Mouse (Mus musculus) lung, postnatal 0 days (tissue): Measurements from ENCODE around the gene Them4. TPM values are rescaled to one million over a fixed set of nuclear protein-coding genes. Genes with fewer than 3 reads are reported as not detected.
A peak's percentile ranks its signal among the peaks of the same experiment; 100 is the strongest.

Experiments
- ATAC-seq: fragments of 200-750 bp; cut with Nextera tagmentation; 2 replicates; pipeline ENCODE4 v1.8.0; 2017; ENCODE audit warnings: moderate library complexity
- DNase-seq: peaks from one replicate; pipeline ENCODE4 v3.0.0-alpha.2; 2016; ENCODE audit warnings: low spot score
- H3K27ac ChIP-seq: fragments of 300-500 bp; sonication (generic); 2 replicates; pipeline ENCODE4 v1.5.1; 2014; ENCODE audit warnings: antibody characterized with exemption, mild to moderate bottlenecking, low read length, mixed read lengths
- H3K27me3 ChIP-seq: fragments of 300-500 bp; sonication (generic); replicated peaks from 2 replicates; pipeline ENCODE4 v1.6.1; 2014; ENCODE audit warnings: low read length, mixed read lengths; ENCODE audit not compliant: insufficient read depth
- H3K36me3 ChIP-seq: fragments of 300-500 bp; sonication (generic); 2 replicates; pipeline ENCODE4 v1.6.1; 2014; ENCODE audit warnings: low read length, mixed read lengths; ENCODE audit not compliant: insufficient read depth
- H3K4me1 ChIP-seq: fragments of 300-500 bp; sonication (generic); 2 replicates; pipeline ENCODE4 v1.6.1; 2014; ENCODE audit warnings: antibody characterized with exemption, low read depth, low read length, mixed read lengths; ENCODE audit not compliant: insufficient read depth
- H3K4me2 ChIP-seq: fragments of 300-500 bp; sonication (generic); replicated peaks from 2 replicates; pipeline ENCODE4 v1.6.1; 2014; ENCODE audit warnings: low read depth, mild to moderate bottlenecking, low read length, moderate library complexity, mixed read lengths
- H3K4me3 ChIP-seq: fragments of 300-500 bp; sonication (generic); 2 replicates; pipeline ENCODE4 v1.5.1; 2014; ENCODE audit warnings: low read depth, low read length
- H3K9ac ChIP-seq: fragments of 300-500 bp; sonication (generic); replicated peaks from 2 replicates; pipeline ENCODE4 v1.6.1; 2014; ENCODE audit warnings: low read depth, mild to moderate bottlenecking
- H3K9me3 ChIP-seq: fragments of 300-500 bp; sonication (generic); 2 replicates; pipeline ENCODE4 v1.6.1; 2016; ENCODE audit warnings: low read length, mixed read lengths
- CTCF ChIP-seq: IDR thresholded peaks from 2 replicates; pipeline ENCODE4 v1.5.1; 2016; ENCODE audit warnings: antibody characterized with exemption, mild to moderate bottlenecking
- EP300 ChIP-seq: IDR thresholded peaks from 2 replicates; pipeline ENCODE4 v1.6.1; 2016; ENCODE audit warnings: antibody characterized with exemption, mild to moderate bottlenecking, control low read depth
- WGBS: fragments of 180-500 bp; shearing (Covaris S2); extraction: QIAGEN DNeasy Blood & Tissue Kit; methylation state at CpG from one replicate; pipeline ENCODE4 v1.1.7; 2014; 5-methylcytosine and 5-hydroxymethylcytosine counted together
- polyA plus RNA-seq: library from polyadenylated mRNA; unstranded; fragments of >200 nt; fragmentation: Nextera tagmentation; extraction: Ambion mirVana; gene quantifications from 2 replicates; pipeline ENCODE4 v1.2.1, GENCODE M21; 2015

The Them4 gene
- polyA plus RNA-seq, 1 experiment from 2014 or later, result 7.7 TPM

DNA sequence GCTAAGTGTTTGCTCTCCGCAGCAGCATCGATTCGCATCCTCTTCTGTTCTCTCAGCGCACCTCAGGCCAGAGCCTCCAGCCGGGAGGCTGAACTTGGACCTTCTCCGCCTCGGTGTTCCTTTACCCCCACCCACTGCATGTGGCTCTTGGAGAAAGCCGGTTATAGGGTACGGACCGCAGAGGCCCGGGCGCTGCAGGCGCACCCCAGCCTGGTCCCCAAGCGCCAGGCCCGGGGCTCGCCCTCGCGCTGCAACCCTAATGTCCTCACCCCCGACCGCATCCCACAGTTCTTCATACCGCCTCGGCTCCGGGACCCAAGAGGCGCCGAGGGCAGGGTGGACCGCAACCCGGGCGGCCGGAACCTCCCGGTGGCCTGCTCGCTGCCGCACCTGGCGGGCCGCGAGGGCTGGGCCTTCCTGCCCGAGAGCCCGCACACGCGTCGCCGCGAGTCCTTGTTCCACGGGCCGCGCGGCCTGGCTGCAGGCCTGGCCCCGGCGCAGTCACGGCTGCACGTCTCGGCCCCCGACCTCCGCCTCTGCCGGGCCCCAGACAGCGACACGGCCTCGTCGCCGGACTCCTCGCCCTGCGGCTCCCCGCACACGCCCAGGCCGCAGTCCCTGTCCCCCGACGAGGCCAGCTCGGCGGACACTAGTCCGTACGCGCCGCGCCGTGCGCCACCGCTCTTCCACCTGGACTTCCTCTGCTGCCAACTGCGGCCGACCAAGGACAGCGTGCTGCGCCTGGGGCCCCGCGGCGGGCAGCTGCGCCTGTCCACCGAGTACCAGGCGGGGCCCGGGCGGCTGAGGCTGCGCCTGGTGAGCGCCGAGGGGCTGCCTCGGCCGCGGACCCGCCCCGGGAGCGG lies 53.6 kb downstream of the Them4 start:
- Histone ChIP-seq H3K4me2 (peak overlapping the region; percentile 79), H3K27me3 (0 out of 2 replicates have a peak, but pooled peaks cover 5% of the 10 kb centered on the region), H3K36me3 (no peaks in the 10 kb centered on the region), H3K4me1 (no peaks in the 10 kb centered on the region; the same call in 1 of the 2 replicates), H3K4me3 (peak overlapping the region; percentile 38), H3K9ac (peak overlapping the region; percentile 44; the same call in 1 of the 2 replicates), H3K9me3 (peaks cover 3% of the 10 kb centered on the region; the same call in 1 of the 2 replicates), H3K27ac (no peak overlapping the region)
- peak; percentile 46 for DNase-seq
- TF ChIP-seq EP300 (no peak), CTCF (no peak)
- peak; percentile 69 for ATAC-seq
- WGBS, result 8% methylated on average over 72 of the region's 97 CpGs

- 0 out of 2 replicates have a peak overlapping the region, but pooled peaks have one; percentile 44 for H3K9ac ChIP-seq
- H3K9me3 ChIP-seq, result peaks cover 3% of the 10 kb centered on the region; the same call in 1 of the 2 replicates
- DNase-seq, result no peak
- WGBS, result 4% methylated on average over 20 of the region's 23 CpGs
- H3K27ac ChIP-seq, result no peak overlapping the region
- peak overlapping the region; percentile 79 for H3K4me2 ChIP-seq
- ATAC-seq, result 0 out of 2 replicates have a peak, but pooled peaks have one; percentile 5
- H3K4me1 ChIP-seq, result no peaks in the 10 kb centered on the region; the same call in 1 of the 2 replicates
- H3K4me3 ChIP-seq, result peak overlapping the region; percentile 38
- H3K27me3 ChIP-seq, result 0 out of 2 replicates have a peak, but pooled peaks cover 5% of the 10 kb centered on the region
- no peak for TF ChIP-seq EP300
- TF ChIP-seq CTCF, result no peak
- H3K36me3 ChIP-seq, result no peaks in the 10 kb centered on the region
Observed at GRCm38 (mm10) chr3:94364154-94364526, 54.3 kb downstream of the Them4 start.

GRCm38 (mm10) chr3:94366761-94367160 lies 56.9 kb downstream of the Them4 start:
- Histone ChIP-seq H3K4me1 (no peaks in the 10 kb centered on the region; the same call in 1 of the 2 replicates), H3K4me3 (no peak overlapping the region), H3K4me2 (no peak overlapping the region), H3K36me3 (no peaks in the 10 kb centered on the region), H3K9me3 (peaks cover 3% of the 10 kb centered on the region; the same call in 1 of the 2 replicates), H3K27me3 (0 out of 2 replicates have a peak, but pooled peaks cover 5% of the 10 kb centered on the region), H3K27ac (no peak overlapping the region), H3K9ac (no peak overlapping the region)
- TF ChIP-seq CTCF (peak; percentile 95), EP300 (no peak)
- DNase-seq (peak; percentile 85), ATAC-seq (no peak)
- WGBS, result 11% methylated on average over 3 of the region's 3 CpGs

DNA sequence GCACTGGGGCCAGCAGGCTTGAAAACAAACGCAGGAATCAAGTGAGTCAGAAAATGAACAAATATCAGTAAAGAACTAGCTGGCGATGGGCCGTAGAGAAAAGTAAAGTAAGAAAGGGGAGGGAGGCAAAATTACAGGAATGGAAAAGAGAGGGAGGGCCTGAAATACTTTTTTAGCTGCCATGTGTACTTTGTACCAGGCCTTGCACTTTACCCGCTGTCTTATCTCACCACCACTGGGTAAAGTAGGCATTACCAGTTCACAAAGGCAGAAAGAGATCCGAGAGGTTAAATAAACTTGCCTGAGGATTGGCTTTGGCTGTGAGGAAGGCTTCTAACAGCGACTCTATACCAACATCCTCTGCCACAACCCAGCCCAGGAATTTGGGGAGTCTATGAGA lies 57.6 kb downstream of the Them4 start:
- Histone ChIP-seq H3K4me2 (no peak overlapping the region), H3K36me3 (no peaks in the 10 kb centered on the region), H3K4me1 (no peaks in the 10 kb centered on the region; the same call in 1 of the 2 replicates), H3K27ac (no peak overlapping the region), H3K27me3 (0 out of 2 replicates have a peak, but pooled peaks cover 5% of the 10 kb centered on the region), H3K4me3 (no peak overlapping the region), H3K9me3 (peaks cover 3% of the 10 kb centered on the region; the same call in 1 of the 2 replicates), H3K9ac (no peak overlapping the region)
- ATAC-seq (no peak), DNase-seq (no peak)
- 47% methylated on average over 6 of the region's 6 CpGs for WGBS
- no peak for TF ChIP-seq CTCF

- no peaks in the 10 kb centered on the region for H3K9me3 ChIP-seq
- H3K9ac ChIP-seq, result no peak overlapping the region
- H3K27ac ChIP-seq, result no peak overlapping the region
- H3K4me2 ChIP-seq, result no peak overlapping the region
- no peak for DNase-seq
- ATAC-seq, result no peak
- no peaks in the 10 kb centered on the region for H3K36me3 ChIP-seq
- TF ChIP-seq EP300 (no peak), CTCF (no peak)
- no peak overlapping the region for H3K4me3 ChIP-seq
- H3K27me3 ChIP-seq, result 0 out of 2 replicates have a peak, but pooled peaks cover 5% of the 10 kb centered on the region
- WGBS, result 51% methylated on average over 6 of the region's 6 CpGs
- no peaks in the 10 kb centered on the region; the same call in 1 of the 2 replicates for H3K4me1 ChIP-seq
Observed at GRCm38 (mm10) chr3:94368631-94369030, 58.7 kb downstream of the Them4 start.

GRCm38 (mm10) chr3:94369709-94370108 lies 59.8 kb downstream of the Them4 start:
- ATAC-seq, result no peak
- 48% methylated on average over 2 of the region's 2 CpGs for WGBS
- no peak overlapping the region for H3K27ac ChIP-seq

More at GRCm38 (mm10) chr3:94369709-94370108, 59.8 kb downstream of the Them4 start:
- Histone ChIP-seq H3K4me2 (no peak overlapping the region), H3K9ac (no peak overlapping the region), H3K27me3 (no peaks in the 10 kb centered on the region), H3K36me3 (no peaks in the 10 kb centered on the region), H3K4me3 (no peak overlapping the region), H3K4me1 (no peaks in the 10 kb centered on the region), H3K9me3 (no peaks in the 10 kb centered on the region)
- DNase-seq, result no peak
- TF ChIP-seq EP300, result no peak
- no peak for TF ChIP-seq CTCF
